Mouse (Mus musculus): ENCODE measurements at regions not wholly inside any gene's neighbourhood (a gene's known extent, or its start where the extent isn't known, plus 50 kb on each side); places are given as distances from the start of the nearest gene placed in this dataset.
"Not testable (repeated sequence)": the region's sequence is repeated elsewhere in the genome, so short reads cannot be mapped to it uniquely, and the experiment has no call there.

GRCm38 (mm10) chr17:42956588-42956987 is 59.8 kb upstream of the Tnfrsf21 start:
- DNase-seq (ENCODE audit: low spot score in 2 of 2), result no peak

- DNase-seq (ENCODE audit: low spot score in 2 of 2), result no peak
Observed at GRCm38 (mm10) chr17:42954722-42955121, 61.6 kb upstream of the Tnfrsf21 start.

- DNase-seq (ENCODE audit: low spot score in 2 of 2), result no peak
Observed at GRCm38 (mm10) chr17:42944453-42944852, 68.0 kb upstream of the Cd2ap start.

- DNase-seq (ENCODE audit: low spot score in 2 of 2), result peak; percentile 49 to 70
Observed at GRCm38 (mm10) chr17:42943272-42943696, 66.8 kb upstream of the Cd2ap start.

- DNase-seq (ENCODE audit: low spot score in 2 of 2), result no peak
Observed at GRCm38 (mm10) chr17:42939476-42939875, 63.0 kb upstream of the Cd2ap start.

GRCm38 (mm10) chr17:42938579-42938978 is 62.1 kb upstream of the Cd2ap start:
- no peak for DNase-seq (ENCODE audit: low spot score in 2 of 2)

- DNase-seq (ENCODE audit: low spot score in 2 of 2), result not testable (repeated sequence)
Observed at GRCm38 (mm10) chr17:42937480-42937879, 61.0 kb upstream of the Cd2ap start.

- no peak for DNase-seq (ENCODE audit: low spot score in 2 of 2)
Observed at GRCm38 (mm10) chr17:42934068-42934467, 57.6 kb upstream of the Cd2ap start.

- DNase-seq (ENCODE audit: low spot score in 2 of 2), result no peak
Observed at GRCm38 (mm10) chr17:42933335-42934004, 57.0 kb upstream of the Cd2ap start.

- no peak for DNase-seq (ENCODE audit: low spot score in 2 of 2)
Observed at GRCm38 (mm10) chr17:42927320-42927719, 50.9 kb upstream of the Cd2ap start.
